Mouse (Mus musculus) heart, postnatal 0 days (tissue): ENCODE measurements around the gene Cask. TPM values are rescaled to one million over a fixed set of nuclear protein-coding genes. Genes with fewer than 3 reads are reported as not detected.

Source experiments
- ATAC-seq: fragments of 200-750 bp; cut with Nextera tagmentation; 2 replicates; pipeline ENCODE4 v1.8.0; 2017; ENCODE audit warnings: low read depth, moderate number of reproducible peaks, moderate library complexity; ENCODE audit not compliant: insufficient read depth
- DNase-seq: peaks from one replicate; pipeline ENCODE4 v3.0.0-alpha.2; 2016; ENCODE audit warnings: low spot score
- H3K27ac ChIP-seq: fragments of 300-500 bp; sonication (generic); 2 replicates; pipeline ENCODE4 v1.5.1; 2014; ENCODE audit warnings: low read depth, mild to moderate bottlenecking
- H3K27me3 ChIP-seq: fragments of 300-500 bp; sonication (generic); 2 replicates; pipeline ENCODE4 v1.6.1; 2014; ENCODE audit warnings: low read length, mixed read lengths; ENCODE audit not compliant: control insufficient read depth, insufficient read depth
- H3K36me3 ChIP-seq: fragments of 300-500 bp; sonication (generic); replicated peaks from 2 replicates; pipeline ENCODE4 v1.6.1; 2014; ENCODE audit warnings: low read length, mixed read lengths; ENCODE audit not compliant: control insufficient read depth, insufficient read depth
- H3K4me1 ChIP-seq: fragments of 300-500 bp; sonication (generic); 2 replicates; pipeline ENCODE4 v1.6.1; 2014; ENCODE audit warnings: antibody characterized with exemption; ENCODE audit not compliant: control insufficient read depth, insufficient read depth
- H3K4me2 ChIP-seq: fragments of 300-500 bp; sonication (generic); 2 replicates; pipeline ENCODE4 v1.6.1; 2014; ENCODE audit warnings: low read depth, mild to moderate bottlenecking, low read length, moderate library complexity
- H3K4me3 ChIP-seq: fragments of 300-500 bp; sonication (generic); 2 replicates; pipeline ENCODE4 v1.5.1; 2014; ENCODE audit warnings: low read depth, low read length
- H3K9ac ChIP-seq: fragments of 300-500 bp; sonication (generic); replicated peaks from 2 replicates; pipeline ENCODE4 v1.6.1; 2014; ENCODE audit warnings: low read depth, low read length, mixed read lengths
- H3K9me3 ChIP-seq: fragments of 300-500 bp; sonication (generic); replicated peaks from 2 replicates; pipeline ENCODE4 v1.6.1; 2016; ENCODE audit warnings: low read length; ENCODE audit not compliant: control insufficient read depth
- CTCF ChIP-seq: IDR thresholded peaks from 2 replicates; pipeline ENCODE4 v1.5.1; 2016; ENCODE audit warnings: antibody characterized with exemption, control low read depth, low read depth
- EP300 ChIP-seq: IDR thresholded peaks from 2 replicates; pipeline ENCODE4 v1.6.1; 2016; ENCODE audit warnings: antibody characterized with exemption, low read depth
- WGBS: fragments of 180-500 bp; shearing (Covaris S2); extraction: QIAGEN DNeasy Blood & Tissue Kit; methylation state at CpG from one replicate; pipeline ENCODE4 v1.1.7; 2014; 5-methylcytosine and 5-hydroxymethylcytosine counted together
- polyA plus RNA-seq: library from polyadenylated mRNA; unstranded; fragments of >200 nt; fragmentation: Nextera tagmentation; extraction: Ambion mirVana; gene quantifications from 2 replicates; pipeline ENCODE4 v1.2.1, GENCODE M21; 2015
- total RNA-seq: library from RNA; depleted of rRNA; stranded (reverse); fragments of >200 nt; gene quantifications from 2 replicates; pipeline ENCODE4 v1.2.3, GENCODE M21; 2014; ENCODE audit warnings: low replicate concordance

Cask gene
- total and polyA plus RNA-seq, 2 experiments from 2014 or later: 4.5 to 23.1 TPM

DNA sequence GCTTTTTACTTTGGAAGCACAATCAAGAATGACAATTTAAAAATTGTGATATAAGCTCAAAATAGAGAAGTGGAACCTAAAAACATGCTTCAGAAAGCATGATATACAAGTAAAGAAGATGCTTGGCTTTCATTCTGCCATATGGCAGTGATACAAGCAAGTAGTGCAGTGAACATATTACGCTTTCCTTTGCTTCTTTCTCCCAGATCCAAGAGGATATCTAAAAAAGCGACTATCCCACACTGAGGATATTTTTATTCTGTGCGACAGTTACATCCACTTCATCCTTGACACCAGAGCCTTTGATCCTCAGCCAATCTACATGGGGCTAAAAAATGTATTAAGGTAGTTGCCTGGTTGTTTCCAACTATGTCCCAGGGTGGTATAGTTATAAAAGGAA lies 169.4 kb downstream of the Cask start:
- H3K36me3 ChIP-seq: no peaks in the 10 kb centered on the region
- H3K9me3 ChIP-seq: no peaks in the 10 kb centered on the region
- H3K4me3 ChIP-seq: no peak overlapping the region
- TF ChIP-seq EP300 (no peak), CTCF (no peak)
- WGBS: 67% methylated on average over 3 of the region's 3 CpGs
- no peak for ATAC-seq
- H3K4me1 ChIP-seq: no peaks in the 10 kb centered on the region
- H3K4me2 ChIP-seq: no peak overlapping the region
- H3K9ac ChIP-seq: no peak overlapping the region
- H3K27ac ChIP-seq: no peak overlapping the region
- no peaks in the 10 kb centered on the region for H3K27me3 ChIP-seq
- DNase-seq: no peak

DNA sequence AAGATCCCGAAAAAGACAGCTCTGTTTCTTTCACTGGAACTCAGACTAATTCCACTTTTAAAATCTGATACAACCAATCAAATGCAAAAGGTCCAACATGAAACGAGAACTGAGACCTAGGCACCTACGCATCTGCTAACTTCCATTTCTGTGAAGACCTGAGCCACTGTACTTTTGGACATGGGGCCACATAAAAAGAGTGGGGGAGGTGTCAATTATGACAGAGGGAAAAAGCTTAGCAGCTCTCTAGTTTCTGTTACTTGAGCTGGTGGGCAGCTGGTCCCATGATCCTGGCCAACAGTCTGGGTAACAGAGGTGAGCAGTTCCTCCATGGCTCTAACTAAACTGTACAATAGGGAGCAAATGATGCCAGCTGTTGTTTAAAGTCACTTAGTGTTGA lies 178.2 kb downstream of the Cask start:
- DNase-seq: no peak
- H3K27ac ChIP-seq: no peak overlapping the region
- H3K36me3 ChIP-seq: no peaks in the 10 kb centered on the region
- H3K9me3 ChIP-seq: no peaks in the 10 kb centered on the region
- H3K4me2 ChIP-seq: no peak overlapping the region
- H3K4me3 ChIP-seq: no peak overlapping the region
- no peaks in the 10 kb centered on the region for H3K4me1 ChIP-seq
- H3K27me3 ChIP-seq: no peaks in the 10 kb centered on the region
- TF ChIP-seq CTCF: no peak
- H3K9ac ChIP-seq: no peak overlapping the region
- 81% methylated on average over 3 of the region's 3 CpGs for WGBS
- no peak for ATAC-seq

DNA sequence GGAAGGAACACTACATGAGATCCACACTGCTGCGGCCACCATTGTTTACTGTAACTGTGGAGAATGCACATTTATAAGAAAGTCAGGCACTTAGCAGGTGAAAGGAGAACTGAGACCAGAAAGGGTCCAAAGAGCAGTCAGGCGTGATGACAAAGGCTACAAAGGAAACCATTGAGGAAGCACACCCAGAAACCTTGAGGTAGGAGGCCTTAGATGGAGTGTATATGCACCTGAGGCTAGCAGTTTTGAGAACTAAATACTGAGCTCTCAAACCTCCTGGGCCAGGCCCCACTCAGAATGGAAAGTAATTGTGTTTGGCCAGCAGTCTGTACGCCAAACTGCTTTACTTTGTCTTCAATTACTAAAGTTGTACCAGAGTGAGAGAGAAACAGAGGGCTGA lies 180.8 kb downstream of the Cask start:
- Histone ChIP-seq H3K9me3 (no peaks in the 10 kb centered on the region), H3K27ac (no peak overlapping the region), H3K9ac (no peak overlapping the region), H3K4me2 (no peak overlapping the region), H3K4me3 (no peak overlapping the region), H3K4me1 (no peaks in the 10 kb centered on the region), H3K36me3 (no peaks in the 10 kb centered on the region), H3K27me3 (no peaks in the 10 kb centered on the region)
- DNase-seq (no peak), ATAC-seq (no peak)
- 71% methylated on average over 3 of the region's 3 CpGs for WGBS
- TF ChIP-seq EP300 (no peak), CTCF (no peak)

DNA sequence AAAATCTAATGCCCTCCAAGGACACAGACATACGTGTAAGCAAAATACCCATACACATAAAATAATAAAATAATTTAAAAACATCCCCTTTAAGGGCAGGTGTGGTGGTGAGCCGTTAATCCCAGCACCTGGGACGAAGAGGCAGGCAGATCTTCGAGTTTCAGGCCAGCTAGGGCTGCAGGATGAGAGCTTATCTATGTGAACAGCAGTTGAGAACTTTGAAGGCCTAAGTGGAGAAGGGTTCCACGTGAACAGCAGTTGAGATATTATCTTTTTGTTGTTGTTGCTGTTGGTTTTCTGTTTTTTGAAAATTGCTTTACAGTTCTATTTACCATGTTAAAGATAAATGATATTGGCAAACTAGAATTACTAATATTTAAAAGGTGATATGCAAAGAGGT lies 182.3 kb downstream of the Cask start:
- no peaks in the 10 kb centered on the region for H3K9me3 ChIP-seq

DNA sequence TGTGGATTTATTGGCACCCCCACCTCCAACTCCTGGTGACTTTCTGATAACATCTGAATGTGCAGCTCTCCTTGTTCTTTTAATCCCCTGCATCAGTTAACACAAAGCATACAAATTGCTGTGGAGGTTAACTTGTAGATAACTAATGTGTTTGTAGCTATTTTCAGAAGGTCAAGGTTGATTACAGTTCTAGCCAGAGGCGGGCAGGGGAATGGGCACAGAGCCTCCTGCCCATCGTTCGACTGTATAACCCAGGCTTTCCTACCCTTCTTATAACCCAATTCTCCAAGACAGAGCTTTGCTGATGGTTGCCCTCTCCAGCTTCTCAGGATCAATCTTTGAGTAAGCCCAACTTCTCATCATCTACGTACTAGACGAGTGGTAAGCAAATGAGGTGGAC lies 190.1 kb downstream of the Cask start, which contains the start of gene Gpr82:
Gene Gpr82 (plus strand): TSS at position 301 of the 400 bp plus-strand sequence.
- 77% methylated on average over 5 of the region's 5 CpGs for whole genome bisulfite sequencing
- Histone ChIP-seq H3K4me3 (no peak within 1 kb of the TSS), H3K4me1 (no peaks in the 10 kb centered on the region), H3K36me3 (no peaks in the 10 kb centered on the region), H3K4me2 (no peak within 1 kb of the TSS), H3K9ac (no peak within 1 kb of the TSS), H3K27ac (no peak within 1 kb of the TSS), H3K27me3 (no peaks in the 10 kb centered on the region), H3K9me3 (no peaks in the 10 kb centered on the region)
- ATAC-seq: no peak
- DNase-seq: no peak
- TF ChIP-seq EP300 (no peak), CTCF (no peak)

More for the DNA sequence above, 182.3 kb downstream of the Cask start:
- no peak overlapping the region for H3K9ac ChIP-seq
- H3K27ac ChIP-seq: no peak overlapping the region
- H3K4me1 ChIP-seq: no peaks in the 10 kb centered on the region
- H3K36me3 ChIP-seq: no peaks in the 10 kb centered on the region
- no peak overlapping the region for H3K4me3 ChIP-seq
- no peak for ATAC-seq
- 65% methylated on average over 5 of the region's 5 CpGs for WGBS
- no peak for DNase-seq
- TF ChIP-seq EP300: no peak
- TF ChIP-seq CTCF: no peak
- no peak overlapping the region for H3K4me2 ChIP-seq
- no peaks in the 10 kb centered on the region for H3K27me3 ChIP-seq

DNA sequence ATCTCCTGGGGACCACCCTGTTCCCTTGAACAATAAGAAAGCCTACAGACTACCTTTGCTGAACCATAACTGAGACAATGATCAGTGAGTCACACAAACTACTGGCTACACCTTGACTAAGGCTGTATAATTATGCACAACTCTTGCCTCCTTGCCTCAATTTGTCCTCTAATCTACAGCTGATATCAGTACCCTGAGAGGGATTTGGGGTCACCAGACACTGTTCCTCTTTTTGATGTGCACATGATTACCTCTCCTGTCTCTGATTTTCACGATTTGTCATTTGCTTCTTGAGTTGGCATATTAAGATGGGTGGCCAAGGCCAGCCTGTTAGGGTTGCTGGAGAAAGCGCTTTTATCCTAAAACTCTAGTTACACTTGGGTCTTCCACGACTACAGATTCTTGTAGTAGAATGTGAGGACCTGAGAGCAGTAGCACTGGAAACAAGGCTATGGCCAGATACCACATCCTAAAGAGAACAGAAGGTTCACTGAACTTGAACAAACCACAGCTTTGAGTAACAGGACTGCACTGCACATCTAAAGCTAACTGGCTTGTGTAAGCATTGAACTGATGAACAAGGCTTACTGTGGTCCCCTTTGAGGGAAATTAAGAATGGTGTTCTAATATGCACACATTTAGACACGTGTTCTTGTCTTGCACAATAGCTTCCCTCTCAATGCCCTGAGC lies 191.8 kb downstream of the Cask start:
- Histone ChIP-seq H3K9me3 (no peaks in the 10 kb centered on the region), H3K4me1 (no peaks in the 10 kb centered on the region), H3K9ac (no peak overlapping the region), H3K4me3 (no peak overlapping the region), H3K36me3 (no peaks in the 10 kb centered on the region), H3K27me3 (no peaks in the 10 kb centered on the region), H3K4me2 (no peak overlapping the region), H3K27ac (no peak overlapping the region)
- TF ChIP-seq CTCF (no peak), EP300 (no peak)
- WGBS: 64% methylated on average over 4 of the region's 4 CpGs
- ATAC-seq: no peak
- DNase-seq: no peak
